ENCODE assay signal across 12 mouse cellular contexts in the genomic region with DNA sequence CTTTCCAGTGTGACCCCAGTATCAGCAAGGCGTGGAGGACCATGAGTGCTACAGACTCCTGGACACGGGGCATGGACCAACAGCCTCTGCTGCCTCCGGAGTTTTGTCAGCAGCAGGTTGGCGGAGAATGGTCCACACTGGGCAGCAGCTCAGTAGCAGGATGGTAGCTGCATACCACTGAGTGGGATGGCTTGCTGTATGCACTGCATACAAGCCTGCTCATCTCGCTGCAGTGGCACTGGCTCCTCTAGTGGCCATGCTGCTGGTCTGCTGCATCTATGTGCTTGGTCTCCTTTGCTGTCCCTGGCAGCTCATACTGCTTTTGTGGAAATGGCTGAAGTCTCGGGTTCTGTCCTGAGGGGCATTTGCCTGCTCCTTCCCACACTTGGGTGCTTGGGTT. TPM values are rescaled to one million over a fixed set of nuclear protein-coding genes. Genes with fewer than 3 reads are reported as not detected.
DNase-seq lines count a peak whose midpoint lies in the region; ATAC-seq and TF ChIP-seq lines count a peak whose summit lies in the region.
"Had no signal": no experiment of that assay in that cellular context is flagged by ENCODE, and none has a peak within 500 bp of the region (broad histone marks: within the 10 kb centered on the region; RNA-seq: fewer than 3 reads in every experiment).

No protein-coding gene starts in this region.

- no peak overlapping the region for H3K27ac ChIP-seq in kidney, adult 2 months (ENCODE audit: insufficient read depth, low read depth, low read length)
- H3K27ac ChIP-seq: limb, embryonic 15.5 days had no signal

- DNase-seq in cerebellum, adult 11-12 months = peak; percentile 41
- DNase-seq in cerebellum, adult 9-11 months = no peak
- no peak for DNase-seq in kidney, adult 2 months
- DNase-seq in kidney, adult 9 months = no peak
- DNase-seq in lung, adult 2 months = no peak
- no peak for DNase-seq in lung, postnatal 25 days (ENCODE audit: low spot score)
- DNase-seq in ES-CJ7 (ENCODE audit: low read depth, low spot score) = peak; percentile 26
- DNase-seq: adrenal gland, adult 2 months; gastrocnemius, postnatal 10 days; heart, postnatal 10 days had no signal

- ATAC-seq in granulocyte monocyte progenitor cell, adult 5-6 weeks (replicated peaks; ENCODE audit: poor library complexity, severe bottlenecking) = no peak

- no peaks in the 10 kb centered on the region; the same call in 1 of the 2 replicates for H3K4me1 ChIP-seq in kidney, adult 2 months (ENCODE audit: control insufficient read depth, insufficient read depth, low read length)
- H3K4me1 ChIP-seq in lung, adult 2 months (ENCODE audit: control insufficient read depth, insufficient read depth, low read length) = no peaks in the 10 kb centered on the region; the same call in 1 of the 2 replicates

- TF ChIP-seq POLR2A in kidney, adult 2 months (IDR thresholded peaks at IDR 0.05; ENCODE audit: low read depth, low read length) = no peak
- no peak for TF ChIP-seq POLR2A in lung, adult 2 months (IDR thresholded peaks at IDR 0.05; ENCODE audit: borderline replicate concordance, extremely low read depth, low read depth, low read length)

- WGBS in kidney, adult 2 months = 57% methylated on average over 6 of the region's 6 CpGs
- 79% methylated on average over 6 of the region's 6 CpGs for WGBS in lung, adult 2 months

- peak; percentile 41; the same call in 1 of the 2 replicates for TF ChIP-seq CTCF in kidney, adult 2 months (conservative IDR thresholded peaks at IDR 0.05; ENCODE audit: insufficient read depth, insufficient read length, low read depth, low read length)
- TF ChIP-seq CTCF in lung, adult 2 months (IDR thresholded peaks at IDR 0.05; ENCODE audit: insufficient read depth, low read length) = peak; percentile 29; the same call in 1 of the 2 replicates

- no peaks in the 10 kb centered on the region for H3K27me3 ChIP-seq in kidney, adult 2 months (replicated peaks; ENCODE audit: control insufficient read depth, insufficient read depth, low read length)
- H3K27me3 ChIP-seq: limb, embryonic 15.5 days had no signal

- H3K36me3 ChIP-seq in kidney, adult 2 months (ENCODE audit: control insufficient read depth, insufficient read depth, low read length) = no peaks in the 10 kb centered on the region
- H3K36me3 ChIP-seq: limb, embryonic 15.5 days had no signal

- no peak overlapping the region for H3K4me3 ChIP-seq in kidney, adult 2 months (ENCODE audit: insufficient read depth, low read depth, low read length)
- no peak overlapping the region for H3K4me3 ChIP-seq in lung, adult 2 months (replicated peaks; ENCODE audit: extremely low read depth, low read depth, low read length)
- H3K4me3 ChIP-seq: limb, embryonic 15.5 days had no signal

RNA-seq across cellular contexts. Expression of a gene that starts 34.8 kb away (rescaled TPM):
- 20.7 and 23.4 TPM in 2 replicates for polyA plus RNA-seq in kidney, adult 2 months (2012; rRNA removed)
- 24.1 and 26.2 TPM in 2 replicates for polyA plus RNA-seq in lung, adult 2 months (2012; rRNA removed)
- total RNA-seq in granulocyte monocyte progenitor cell, adult 5-6 weeks (2014; fragmentation: Nextera tagmentation) = 23.8 and 33.0 TPM in 2 replicates
- 13.7 and 20.9 TPM in 2 replicates for total RNA-seq in granulocyte monocyte progenitor cell, adult 5-6 weeks (2017)

Comparison
In these comparisons a context has a peak if more than half of its experiments do, and no peak if none do; other contexts are left out.
1. DNase-seq: peak in cerebellum, adult 11-12 months (single experiment) and ES-CJ7 (single experiment); none in cerebellum, adult 9-11 months (single experiment), kidney, adult 2 months (single experiment), kidney, adult 9 months (single experiment), lung, adult 2 months (single experiment) and lung, postnatal 25 days (single experiment).